24 mouse cellular contexts compared by ENCODE assay signal in genomic region chr13:62993543-62994477, GRCm38 (mm10). TPM values are rescaled to one million over a fixed set of nuclear protein-coding genes. Genes with fewer than 3 reads are reported as not detected.
DNase-seq lines count a peak whose midpoint lies in the region; ATAC-seq and TF ChIP-seq lines count a peak whose summit lies in the region.
"Had no signal": no experiment of that assay in that cellular context is flagged by ENCODE, and none has a peak within 500 bp of the region (broad histone marks: within the 10 kb centered on the region; RNA-seq: fewer than 3 reads in every experiment).

No protein-coding gene starts in this region.

- DNase-seq in limb, embryonic 11.5 days (ENCODE audit: low spot score) = no peak
- DNase-seq in limb, embryonic 10.5 days (ENCODE audit: low spot score) = no peak
- DNase-seq in mesoderm, embryonic 11.5 days (ENCODE audit: low read depth, low spot score) = peak; percentile 31
- DNase-seq in cerebellum, adult 11 months = no peak
- DNase-seq in c-Kit-positive CD71-positive TER-119-positive erythroid progenitor cells, embryonic 14.5 days (ENCODE audit: low spot score) = no peak
- DNase-seq: adrenal gland, adult 8-10 months; cerebellum, adult 2 months; cerebellum, postnatal 25 days; forebrain, postnatal 0 days; kidney, adult 18-20 months; kidney, postnatal 10 days; liver; liver, postnatal 0 days; right cerebral cortex, adult 18-20 months; right cerebral cortex, postnatal 4 days had no signal

- no peaks in the 10 kb centered on the region for H3K27me3 ChIP-seq in limb, embryonic 11.5 days (ENCODE audit: control insufficient read depth, insufficient read depth, low read length)
- H3K27me3 ChIP-seq in limb, embryonic 10.5 days (ENCODE audit: low read depth, poor library complexity, severe bottlenecking) = no peaks in the 10 kb centered on the region
- no peaks in the 10 kb centered on the region for H3K27me3 ChIP-seq in intestine, postnatal 0 days (replicated peaks; ENCODE audit: control insufficient read depth, insufficient read depth, low read length)

- H3K4me1 ChIP-seq in limb, embryonic 11.5 days (ENCODE audit: control insufficient read depth, insufficient read depth, low read length) = 0 out of 2 replicates have a peak, but pooled peaks cover 2% of the 10 kb centered on the region
- peaks cover 6% of the 10 kb centered on the region; the same call in 1 of the 2 replicates for H3K4me1 ChIP-seq in limb, embryonic 10.5 days
- H3K4me1 ChIP-seq in intestine, postnatal 0 days (replicated peaks; ENCODE audit: control insufficient read depth, insufficient read depth, low read length) = no peaks in the 10 kb centered on the region
- H3K4me1 ChIP-seq: hindbrain, embryonic 10.5 days had no signal

- TF ChIP-seq CTCF in intestine, postnatal 0 days (IDR thresholded peaks at IDR 0.05; ENCODE audit: low read depth) = no peak

- H3K9me3 ChIP-seq in limb, embryonic 11.5 days (ENCODE audit: control insufficient read depth, low read length) = no peaks in the 10 kb centered on the region
- H3K9me3 ChIP-seq in limb, embryonic 10.5 days (replicated peaks) = no peaks in the 10 kb centered on the region
- no peaks in the 10 kb centered on the region for H3K9me3 ChIP-seq in intestine, postnatal 0 days (ENCODE audit: control insufficient read depth)
- H3K9me3 ChIP-seq: hindbrain, embryonic 10.5 days had no signal

- WGBS in limb, embryonic 11.5 days = 63% methylated on average over 5 of the region's 5 CpGs
- WGBS in limb, embryonic 10.5 days = 86% methylated on average over 5 of the region's 5 CpGs
- WGBS in intestine, postnatal 0 days = 53% methylated on average over 5 of the region's 5 CpGs

- H3K36me3 ChIP-seq in limb, embryonic 11.5 days (ENCODE audit: control insufficient read depth, insufficient read depth, low read length) = no peaks in the 10 kb centered on the region
- no peaks in the 10 kb centered on the region for H3K36me3 ChIP-seq in limb, embryonic 10.5 days
- no peaks in the 10 kb centered on the region for H3K36me3 ChIP-seq in intestine, postnatal 0 days (ENCODE audit: control insufficient read depth, insufficient read depth)
- H3K36me3 ChIP-seq: hindbrain, embryonic 10.5 days had no signal

- peak overlapping the region; percentile 62; the same call in 1 of the 2 replicates for H3K27ac ChIP-seq in limb, embryonic 11.5 days (replicated peaks; ENCODE audit: low read depth, low read length)
- no peak overlapping the region; the same call in 1 of the 2 replicates for H3K27ac ChIP-seq in limb, embryonic 10.5 days
- H3K27ac ChIP-seq in intestine, postnatal 0 days (ENCODE audit: low read depth, low read length) = no peak overlapping the region
- H3K27ac ChIP-seq: hindbrain, embryonic 10.5 days; left cerebral cortex, adult 2 months; macrophage had no signal

- no peak overlapping the region for H3K4me3 ChIP-seq in limb, embryonic 11.5 days (ENCODE audit: low read depth, low read length)
- no peak overlapping the region for H3K4me3 ChIP-seq in limb, embryonic 10.5 days
- H3K4me3 ChIP-seq in intestine, postnatal 0 days (ENCODE audit: low read depth, low read length) = no peak overlapping the region
- H3K4me3 ChIP-seq: hindbrain, embryonic 10.5 days; left cerebral cortex, adult 2 months had no signal

- peak; percentile 73 for ATAC-seq in limb, embryonic 11.5 days (ENCODE audit: insufficient number of reproducible peaks, low FRiP score, low TSS enrichment, low read depth)
- ATAC-seq in intestine, postnatal 0 days = peak; percentile 76
- no peak for ATAC-seq in CD4-positive, CD25-positive, alpha-beta regulatory T cell, adult 4 months
- ATAC-seq: activated CD4-positive, CD25-positive, alpha-beta regulatory T cell, adult 4 months; forebrain, postnatal 0 days; hindbrain, embryonic 16.5 days; liver, postnatal 0 days; lung, postnatal 0 days had no signal

- no peak overlapping the region for H3K9ac ChIP-seq in limb, embryonic 11.5 days (ENCODE audit: low read length)
- no peak overlapping the region for H3K9ac ChIP-seq in intestine, postnatal 0 days (ENCODE audit: low read depth, low read length)
- H3K9ac ChIP-seq: forebrain, postnatal 0 days; liver, postnatal 0 days had no signal

- no peak overlapping the region for H3K4me2 ChIP-seq in limb, embryonic 11.5 days (ENCODE audit: low read depth, severe bottlenecking)
- no peak overlapping the region for H3K4me2 ChIP-seq in intestine, postnatal 0 days (replicated peaks; ENCODE audit: low read depth)
- H3K4me2 ChIP-seq: midbrain, embryonic 11.5 days had no signal

RNA-seq across cellular contexts. Expression of gene 2010111I01Rik, which starts 29.1 kb away (rescaled TPM):
- 132 and 134 TPM in 2 replicates for polyA plus RNA-seq in limb, embryonic 11.5 days (2014; fragmentation: Nextera tagmentation; extraction: Ambion mirVana)
- polyA plus RNA-seq in limb, embryonic 10.5 days (2016; fragmentation: Nextera tagmentation; extraction: Ambion mirVana) = 107 and 122 TPM in 2 replicates
- 72.7 and 73.3 TPM in 2 replicates for polyA plus RNA-seq in intestine, postnatal 0 days (2015; fragmentation: Nextera tagmentation; extraction: Ambion mirVana)
- polyA plus RNA-seq in CD4-positive, CD25-positive, alpha-beta regulatory T cell, adult 4 months (2017; shearing (Covaris generic)) = 100 to 1,000 TPM; 224 to 233 TPM
